Mouse (Mus musculus) spleen, adult 2 months (tissue): ENCODE data around the gene Igf2bp1. TPM values are rescaled to one million over a fixed set of nuclear protein-coding genes. Genes with fewer than 3 reads are reported as not detected.

ENCODE experiments used
- DNase-seq, 2 experiments: peaks; one replicate each; pipeline versions ENCODE4 v3.0.0 to v3.0.0-alpha.2; 2012 to 2021; ENCODE audit warnings: low spot score in 2 of 2, low read depth in 1 of 2
- H3K27ac ChIP-seq: fragments of 200-500 bp; 2 replicates; pipeline ENCODE4 v1.5.1; 2012; ENCODE audit warnings: low read length, inconsistent platforms; ENCODE audit not compliant: insufficient read depth
- H3K27me3 ChIP-seq: fragments of 200-500 bp; 2 replicates; pipeline ENCODE4 v1.6.1; 2012; ENCODE audit warnings: mild to moderate bottlenecking, moderate library complexity, low read length, inconsistent platforms; ENCODE audit not compliant: control insufficient read depth, insufficient read depth
- H3K36me3 ChIP-seq: fragments of 200-500 bp; 2 replicates; pipeline ENCODE4 v1.6.1; 2012; ENCODE audit warnings: mild to moderate bottlenecking, low read length, inconsistent platforms; ENCODE audit not compliant: control insufficient read depth, insufficient read depth
- H3K4me1 ChIP-seq: fragments of 200-500 bp; 2 replicates; pipeline ENCODE4 v1.6.1; 2011; ENCODE audit warnings: inconsistent platforms; ENCODE audit not compliant: control insufficient read depth, insufficient read depth, insufficient read length
- H3K4me3 ChIP-seq: fragments of 200-500 bp; 2 replicates; pipeline ENCODE4 v1.5.1; 2011; ENCODE audit warnings: mild to moderate bottlenecking, inconsistent platforms; ENCODE audit not compliant: insufficient read depth, insufficient read length; ENCODE audit errors: extremely low read depth
- CTCF ChIP-seq: fragments of 200-500 bp; IDR thresholded peaks from 2 replicates; pipeline ENCODE4 v1.5.1; 2011; ENCODE audit warnings: mild to moderate bottlenecking, inconsistent platforms; ENCODE audit not compliant: insufficient read depth, insufficient read length, insufficient replicate concordance; ENCODE audit errors: extremely low read depth
- POLR2A ChIP-seq: fragments of 200-500 bp; IDR thresholded peaks from 2 replicates; pipeline ENCODE4 v1.6.1; 2011; ENCODE audit warnings: low read depth, low read length, inconsistent platforms
- WGBS: fragments of 180-500 bp; shearing (Covaris S2); methylation state at CpG from one replicate; pipeline ENCODE4 v1.1.7; 2018; 5-methylcytosine and 5-hydroxymethylcytosine counted together
- polyA plus RNA-seq: library from polyadenylated mRNA; depleted of rRNA; stranded (reverse); fragments of >200 nt; gene quantifications from 2 replicates; pipeline ENCODE4 v1.2.3, GENCODE M21; 2012; rRNA removed

The Igf2bp1 gene
- polyA plus RNA-seq, 1 experiment = not detected

DNA sequence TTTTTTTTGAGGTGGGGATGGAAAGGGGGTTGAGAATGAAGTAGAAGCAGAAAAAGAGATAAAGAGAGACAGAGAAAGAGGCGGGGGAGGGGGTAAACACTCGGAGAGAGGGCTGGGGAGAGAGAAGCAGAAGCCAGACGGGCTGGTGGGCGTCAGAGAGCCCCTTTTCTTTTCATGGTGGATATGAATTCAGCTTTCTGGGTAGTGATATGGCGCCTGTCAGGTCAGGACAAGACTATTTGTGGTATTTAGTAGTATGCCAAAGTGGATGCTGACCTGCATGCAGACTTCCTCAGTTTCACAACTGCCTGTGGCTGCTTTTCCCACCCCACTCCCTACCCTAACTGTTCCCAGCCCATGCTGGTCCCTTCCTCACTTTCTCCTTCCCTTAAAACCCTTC, 89.3 kb downstream of the Igf2bp1 start:
- DNase-seq = no peak
- H3K4me1 ChIP-seq = no peaks in the 10 kb centered on the region; the same call in 1 of the 2 replicates
- no peaks in the 10 kb centered on the region for H3K36me3 ChIP-seq
- H3K27me3 ChIP-seq = peaks cover 22% of the 10 kb centered on the region
- WGBS = 12% methylated on average over 5 of the region's 5 CpGs
- H3K4me3 ChIP-seq = no peak overlapping the region
- no peak for TF ChIP-seq CTCF
- no peak for TF ChIP-seq POLR2A
- no peak overlapping the region for H3K27ac ChIP-seq

DNA sequence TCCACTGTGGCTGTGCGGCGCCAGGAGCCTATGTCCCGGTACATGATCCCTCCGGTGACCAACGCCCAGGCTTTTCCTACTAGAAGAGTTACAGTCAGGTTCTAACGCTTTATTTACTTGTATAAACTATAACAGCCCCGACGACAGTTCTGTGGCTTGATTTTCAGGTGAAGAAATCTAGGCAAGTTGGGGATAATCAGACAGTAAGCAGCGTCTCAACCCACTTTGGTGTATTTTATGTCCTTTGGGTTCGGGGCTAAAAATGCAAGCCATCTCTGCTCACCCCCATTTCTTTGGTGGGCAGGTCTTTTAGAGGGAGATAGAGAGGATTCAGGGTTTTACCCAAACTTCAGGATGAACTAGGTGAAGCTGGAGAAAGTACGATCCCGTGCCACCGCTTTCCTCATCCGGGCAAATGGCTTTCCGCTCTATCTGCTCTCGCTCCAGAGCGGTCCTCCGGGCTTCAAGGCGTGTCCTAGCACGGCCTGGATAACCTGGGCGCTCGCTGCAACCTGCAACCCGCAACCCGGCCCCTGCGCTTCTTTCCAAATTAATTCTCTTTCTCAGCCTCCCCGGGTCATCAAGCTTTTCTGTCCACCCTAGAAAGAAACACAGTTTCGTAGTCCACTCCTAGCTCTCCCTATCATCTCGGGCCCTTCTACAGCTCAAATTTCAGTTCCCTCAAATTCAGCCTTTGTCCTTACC, 90.6 kb downstream of the Igf2bp1 start:
- 5% methylated on average over 28 of the region's 28 CpGs for WGBS
- peaks cover 22% of the 10 kb centered on the region for H3K27me3 ChIP-seq

DNA sequence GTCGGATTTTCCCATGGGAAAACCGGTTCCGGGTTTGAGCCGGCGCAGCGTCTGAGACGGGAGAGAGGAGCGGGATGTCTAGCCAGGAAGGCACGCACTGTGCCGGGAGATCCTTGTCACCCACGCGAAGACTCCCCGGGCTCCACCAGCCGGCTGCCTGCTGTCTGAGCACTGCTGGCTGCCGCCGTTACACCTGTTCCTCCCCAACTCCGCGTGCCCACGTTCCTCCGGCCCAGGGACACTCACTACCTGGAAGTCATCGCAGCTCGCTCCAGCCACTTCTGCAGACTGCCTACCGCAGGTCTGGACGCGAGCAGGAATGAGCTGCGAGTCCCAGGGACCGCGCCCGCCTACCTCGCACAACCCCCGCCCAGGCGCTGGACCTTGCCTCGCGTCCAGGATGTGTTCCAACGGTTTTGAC, 91.2 kb downstream of the Igf2bp1 start, which contains the start of gene B4galnt2:
Gene B4galnt2 (minus strand): TSS at position 321 of the 421 bp plus-strand sequence.
- Histone ChIP-seq H3K27me3 (peaks cover 22% of the 10 kb centered on the region), H3K4me3 (no peak within 1 kb of the TSS), H3K4me1 (no peaks in the 10 kb centered on the region; the same call in 1 of the 2 replicates), H3K36me3 (no peaks in the 10 kb centered on the region), H3K27ac (no peak within 1 kb of the TSS)
- no peak for TF ChIP-seq CTCF
- no peak for DNase-seq
- WGBS = 4% methylated on average over 35 of the region's 35 CpGs

More for the DNA sequence above, 90.6 kb downstream of the Igf2bp1 start:
- no peak overlapping the region for H3K27ac ChIP-seq
- H3K36me3 ChIP-seq = no peaks in the 10 kb centered on the region
- TF ChIP-seq CTCF (no peak), POLR2A (no peak)
- no peak for DNase-seq
- no peaks in the 10 kb centered on the region; the same call in 1 of the 2 replicates for H3K4me1 ChIP-seq
- H3K4me3 ChIP-seq = no peak overlapping the region

DNA sequence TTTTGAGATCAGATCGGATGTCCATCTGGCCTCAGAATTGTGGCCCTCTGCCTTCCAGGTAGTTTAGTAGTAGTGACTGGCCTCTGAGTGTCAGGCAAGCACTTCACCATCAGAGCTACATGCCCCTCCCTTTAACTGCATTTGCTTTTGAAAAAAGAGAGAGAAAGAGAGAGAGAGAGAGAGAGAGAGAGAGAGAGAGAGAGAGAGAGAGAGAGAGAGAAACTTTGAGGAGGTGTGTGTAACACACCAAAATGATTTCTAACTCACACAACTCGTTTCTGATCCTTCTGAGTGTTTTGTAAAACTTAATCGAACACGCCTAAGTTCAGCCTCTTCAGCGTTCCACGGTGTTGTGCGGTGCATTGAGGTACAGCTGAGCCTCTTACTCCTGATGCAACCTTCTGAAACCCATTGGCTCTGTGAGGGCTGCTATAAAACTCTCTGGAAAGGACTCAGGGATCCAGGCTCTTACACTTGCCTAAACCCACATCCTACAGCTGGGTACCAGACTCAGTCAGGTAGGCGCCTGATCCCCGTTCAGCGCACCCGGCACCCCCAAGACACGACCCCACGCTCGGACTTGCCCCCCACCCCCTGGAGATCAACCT, 91.7 kb downstream of the Igf2bp1 start:
- Histone ChIP-seq H3K4me3 (no peak overlapping the region), H3K27ac (no peak overlapping the region), H3K4me1 (no peaks in the 10 kb centered on the region; the same call in 1 of the 2 replicates), H3K27me3 (peaks cover 22% of the 10 kb centered on the region), H3K36me3 (no peaks in the 10 kb centered on the region)
- no peak for TF ChIP-seq CTCF
- TF ChIP-seq POLR2A = no peak
- 5% methylated on average over 14 of the region's 14 CpGs for WGBS
- no peak for DNase-seq

DNA sequence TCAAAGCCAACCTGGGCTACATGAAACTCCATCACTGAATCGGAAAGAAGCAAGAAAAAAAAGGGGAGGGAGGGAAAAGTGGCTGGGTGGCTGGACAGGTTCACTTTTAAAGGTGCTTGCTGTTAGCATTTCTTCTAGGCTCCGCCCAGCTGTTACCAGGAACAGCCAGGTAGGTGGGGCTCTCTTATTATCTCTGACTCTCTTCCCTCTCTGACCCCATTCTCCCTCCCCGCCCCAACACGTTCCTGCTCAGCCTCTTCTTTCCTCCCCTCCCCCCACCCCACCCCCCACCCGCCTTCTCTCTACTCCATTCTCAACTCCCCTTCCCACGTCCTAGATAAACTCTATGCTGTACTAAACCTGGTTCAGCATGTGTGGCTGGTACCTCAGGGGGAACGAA, 94.2 kb downstream of the Igf2bp1 start:
- TF ChIP-seq CTCF (no peak), POLR2A (no peak)
- 43% methylated on average over 7 of the region's 7 CpGs for WGBS
- Histone ChIP-seq H3K27ac (no peak overlapping the region), H3K4me3 (no peak overlapping the region), H3K4me1 (no peaks in the 10 kb centered on the region; the same call in 1 of the 2 replicates), H3K27me3 (peaks cover 17% of the 10 kb centered on the region), H3K36me3 (no peaks in the 10 kb centered on the region)
- no peak for DNase-seq

DNA sequence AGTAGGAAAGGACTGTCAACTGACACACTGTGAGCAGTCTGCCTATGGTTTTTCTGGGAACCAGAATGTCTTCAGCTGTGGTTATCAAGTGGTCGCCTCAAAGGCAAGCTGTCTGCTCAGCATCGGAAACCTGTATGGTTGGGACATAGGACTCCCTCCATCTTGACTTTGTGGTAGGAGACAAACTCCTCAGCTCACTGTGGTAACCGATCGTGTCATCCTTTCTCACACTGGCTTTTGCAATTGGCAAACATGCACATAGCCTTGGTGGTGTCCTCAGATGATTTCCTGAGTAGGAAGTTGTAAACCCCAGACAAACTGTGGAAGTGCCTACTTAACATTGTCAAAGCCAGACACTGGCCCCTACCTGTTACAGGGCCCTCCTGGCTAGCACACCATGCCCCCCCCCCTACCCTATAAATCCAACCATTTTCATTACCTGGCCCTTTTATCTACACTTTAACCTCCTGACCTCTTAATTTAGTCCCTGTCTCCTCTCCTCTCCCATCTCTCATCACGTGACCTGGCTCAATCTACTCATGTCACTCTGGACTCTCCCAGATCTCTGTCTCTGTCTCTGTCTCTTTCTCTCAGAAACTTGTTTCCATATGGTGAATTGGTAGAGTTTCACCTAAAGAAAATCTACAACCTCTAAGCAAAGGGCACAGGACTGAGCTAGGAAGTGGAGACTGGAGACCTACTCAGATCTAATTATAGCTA, 97.8 kb downstream of the Igf2bp1 start:
- H3K4me3 ChIP-seq = no peak overlapping the region
- DNase-seq = no peak
- no peak for TF ChIP-seq CTCF
- no peak for TF ChIP-seq POLR2A
- H3K27ac ChIP-seq = no peak overlapping the region
- 35% methylated on average over 5 of the region's 5 CpGs for WGBS
- no peaks in the 10 kb centered on the region for H3K36me3 ChIP-seq
- peaks cover 2% of the 10 kb centered on the region for H3K27me3 ChIP-seq
- no peaks in the 10 kb centered on the region for H3K4me1 ChIP-seq

Other genes with a start within 250 kb of the Igf2bp1 start
- gene Phospho1, start 181.4 kb downstream of the Igf2bp1 start, polyA plus RNA-seq = 34.5 and 42.5 TPM in 2 replicates
- gene Gngt2, start 168.7 kb downstream of the Igf2bp1 start, polyA plus RNA-seq = 28.3 and 30.4 TPM in 2 replicates
- 166 and 238 TPM in 2 replicates for gene Abi3, start 163.5 kb downstream of the Igf2bp1 start, polyA plus RNA-seq
- gene B4galnt2, start 91.0 kb downstream of the Igf2bp1 start, polyA plus RNA-seq = not detected in 2 replicates
- not detected in 2 replicates for gene Gip, start 18.6 kb upstream of the Igf2bp1 start, polyA plus RNA-seq
- 15.6 and 18.1 TPM in 2 replicates for gene Snf8, start 28.9 kb upstream of the Igf2bp1 start, polyA plus RNA-seq
- gene Ube2z, start 59.4 kb upstream of the Igf2bp1 start, polyA plus RNA-seq = 20.1 and 20.2 TPM in 2 replicates
- gene Atp5g1, start 69.7 kb upstream of the Igf2bp1 start, polyA plus RNA-seq = 193 and 219 TPM in 2 replicates
- gene Calcoco2, start 106.0 kb upstream of the Igf2bp1 start, polyA plus RNA-seq = not detected in 2 replicates
- gene Ttll6, start 127.8 kb upstream of the Igf2bp1 start, polyA plus RNA-seq = not detected in 2 replicates
- gene Hoxb13, start 188.4 kb upstream of the Igf2bp1 start, polyA plus RNA-seq = not detected in 2 replicates